Mouse (Mus musculus) cortical plate, adult 2 months (tissue): ENCODE measurements around the gene Hoxa6.

Experiments
- CTCF ChIP-seq: fragments of 200-500 bp; IDR thresholded peaks from 2 replicates; pipeline ENCODE4 v1.5.1; 2011; ENCODE audit warnings: mild to moderate bottlenecking, control low read depth, low read length; ENCODE audit not compliant: insufficient read depth; ENCODE audit errors: extremely low read depth
- POLR2A ChIP-seq: fragments of 200-500 bp; IDR thresholded peaks from 2 replicates; pipeline ENCODE4 v1.6.1; 2011; ENCODE audit warnings: mild to moderate bottlenecking, low read length, control low read depth; ENCODE audit not compliant: insufficient read depth; ENCODE audit errors: extremely low read depth

DNA sequence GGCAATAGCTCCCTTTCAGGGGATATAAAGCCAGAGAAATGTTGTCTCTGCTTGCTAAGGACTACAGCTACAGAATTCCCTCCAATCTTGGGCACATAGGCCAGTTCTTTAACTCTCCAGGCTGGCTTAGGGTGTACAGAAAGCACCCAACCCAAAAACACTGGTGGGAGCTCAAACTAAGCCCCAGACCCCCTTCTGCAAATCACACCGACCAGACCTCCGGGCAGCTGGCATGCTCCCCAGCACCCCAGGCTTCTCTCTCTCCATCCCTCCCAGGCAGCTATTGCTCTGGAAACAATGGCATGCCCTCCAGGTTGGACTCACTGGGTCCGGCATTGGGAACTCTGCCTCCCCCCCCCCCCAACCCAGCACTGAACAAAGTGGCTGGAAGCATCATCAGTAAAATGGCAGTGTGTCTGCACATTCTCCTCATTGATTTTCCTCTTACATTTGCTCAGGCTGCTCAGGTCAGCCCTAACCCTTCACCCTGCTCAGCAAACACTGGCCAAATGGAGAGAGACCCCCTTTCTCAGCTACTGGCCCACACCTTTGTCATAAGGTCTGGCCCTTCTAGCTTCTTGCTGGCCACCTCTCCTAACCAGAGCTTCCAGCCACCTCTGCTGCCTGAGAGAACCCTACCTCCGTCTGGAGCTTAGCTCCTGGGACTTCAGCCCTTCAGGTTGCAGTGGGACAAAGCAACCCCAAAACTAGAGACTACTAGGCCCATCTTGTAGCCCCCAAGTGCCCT, 29.4 kb downstream of the Hoxa6 start:
- TF ChIP-seq CTCF = no peak
- no peak for TF ChIP-seq POLR2A
